ENCODE assay signal across 12 mouse cellular contexts in genomic region chr5:122053587-122053986, GRCm38 (mm10). TPM values are rescaled to one million over a fixed set of nuclear protein-coding genes. Genes with fewer than 3 reads are reported as not detected.
DNase-seq lines count a peak whose midpoint lies in the region; ATAC-seq and TF ChIP-seq lines count a peak whose summit lies in the region.
"Had no signal": no experiment of that assay in that cellular context is flagged by ENCODE, and none has a peak within 500 bp of the region (broad histone marks: within the 10 kb centered on the region; RNA-seq: fewer than 3 reads in every experiment).

No protein-coding gene starts in this region.

- peaks cover 19% of the 10 kb centered on the region for H3K4me1 ChIP-seq in testis, adult 2 months (ENCODE audit: control insufficient read depth, insufficient read depth, low read length)
- H3K4me1 ChIP-seq in limb, embryonic 15.5 days: peaks cover 25% of the 10 kb centered on the region
- H3K4me1 ChIP-seq in neural tube, embryonic 15.5 days: peaks cover 49% of the 10 kb centered on the region

- no peak for TF ChIP-seq CTCF in testis, adult 2 months (IDR thresholded peaks at IDR 0.05; ENCODE audit: control insufficient read depth, insufficient read depth, insufficient replicate concordance, low read depth, low read length)

- no peak overlapping the region for H3K27ac ChIP-seq in testis, adult 2 months (ENCODE audit: control insufficient read depth, insufficient read depth, low read depth, low read length)
- H3K27ac ChIP-seq in limb, embryonic 15.5 days: no peak overlapping the region
- H3K27ac ChIP-seq in neural tube, embryonic 15.5 days (replicated peaks): peak overlapping the region; percentile 65
- H3K27ac ChIP-seq: embryonic facial prominence, embryonic 15.5 days had no signal

- H3K36me3 ChIP-seq in testis, adult 2 months (ENCODE audit: control insufficient read depth, insufficient read depth, low read length): no peaks in the 10 kb centered on the region
- H3K36me3 ChIP-seq in limb, embryonic 15.5 days: no peaks in the 10 kb centered on the region
- H3K36me3 ChIP-seq in neural tube, embryonic 15.5 days: no peaks in the 10 kb centered on the region
- H3K36me3 ChIP-seq: embryonic facial prominence, embryonic 15.5 days; G1E had no signal

- peak; percentile 38 for DNase-seq in cerebellum, adult 11-12 months
- no peak for DNase-seq in cerebellum, adult 8-10 months
- no peak for DNase-seq in testis, postnatal 10 days (ENCODE audit: low spot score)
- no peak for DNase-seq in B cell, adult 2 months
- no peak for DNase-seq in urinary bladder, adult 2 months (ENCODE audit: low spot score)
- DNase-seq: kidney, postnatal 36 days; lung, adult 2 months had no signal

- H3K4me2 ChIP-seq in limb, embryonic 15.5 days: peak overlapping the region; percentile 12; the same call in 1 of the 2 replicates
- peak overlapping the region; percentile 33 for H3K4me2 ChIP-seq in neural tube, embryonic 15.5 days
- H3K4me2 ChIP-seq: embryonic facial prominence, embryonic 15.5 days had no signal

- no peaks in the 10 kb centered on the region for H3K9me3 ChIP-seq in limb, embryonic 15.5 days
- H3K9me3 ChIP-seq in neural tube, embryonic 15.5 days (replicated peaks): no peaks in the 10 kb centered on the region
- H3K9me3 ChIP-seq: embryonic facial prominence, embryonic 15.5 days had no signal

- ATAC-seq in limb, embryonic 15.5 days (ENCODE audit: insufficient number of reproducible peaks, low FRiP score, low TSS enrichment, low read depth): no peak
- ATAC-seq in neural tube, embryonic 15.5 days (ENCODE audit: low FRiP score): no peak

- no peak for TF ChIP-seq POLR2A in testis, adult 2 months (IDR thresholded peaks at IDR 0.05; ENCODE audit: control insufficient read depth, low read depth, low read length)

- WGBS in limb, embryonic 15.5 days: 13% methylated on average over 15 of the region's 15 CpGs
- 9% methylated on average over 15 of the region's 15 CpGs for WGBS in neural tube, embryonic 15.5 days

- no peaks in the 10 kb centered on the region for H3K27me3 ChIP-seq in testis, adult 2 months (ENCODE audit: control insufficient read depth, insufficient read depth, low read length)
- H3K27me3 ChIP-seq in limb, embryonic 15.5 days: peaks cover 56% of the 10 kb centered on the region
- H3K27me3 ChIP-seq in neural tube, embryonic 15.5 days (replicated peaks): no peaks in the 10 kb centered on the region

- H3K4me3 ChIP-seq in testis, adult 2 months (ENCODE audit: control insufficient read depth, low read depth, low read length): peak overlapping the region; percentile 81
- no peak overlapping the region for H3K4me3 ChIP-seq in limb, embryonic 15.5 days
- no peak overlapping the region for H3K4me3 ChIP-seq in neural tube, embryonic 15.5 days (replicated peaks)
- H3K4me3 ChIP-seq: embryonic facial prominence, embryonic 15.5 days had no signal

- no peak overlapping the region for H3K9ac ChIP-seq in limb, embryonic 15.5 days
- H3K9ac ChIP-seq in neural tube, embryonic 15.5 days (replicated peaks): no peak overlapping the region
- H3K9ac ChIP-seq: embryonic facial prominence, embryonic 15.5 days had no signal

RNA-seq across cellular contexts. Expression of gene Cux2, which starts 3.7 kb away (rescaled TPM):
- polyA plus RNA-seq in testis, adult 2 months (2012; rRNA removed): 7.5 and 9.1 TPM in 2 replicates
- 2.0 and 2.5 TPM in 2 replicates for polyA plus RNA-seq in limb, embryonic 15.5 days (2015; fragmentation: Nextera tagmentation; extraction: Ambion mirVana)
- polyA plus RNA-seq in neural tube, embryonic 15.5 days (2015; fragmentation: Nextera tagmentation; extraction: Ambion mirVana): 18.0 and 19.9 TPM in 2 replicates
- 4.7 and 5.1 TPM in 2 replicates for polyA plus RNA-seq in urinary bladder, adult 2 months (2012; rRNA removed)
- polyA plus RNA-seq: G1E had no signal

RNA-seq across cellular contexts. Expression of gene Myl2, which starts 47.2 kb away (rescaled TPM):
- 1.4 and 1.5 TPM in 2 replicates for polyA plus RNA-seq in testis, adult 2 months (2012; rRNA removed)
- polyA plus RNA-seq in limb, embryonic 15.5 days (2015; fragmentation: Nextera tagmentation; extraction: Ambion mirVana): 6.5 and 27.8 TPM in 2 replicates
- 1.8 and 4.7 TPM in 2 replicates for polyA plus RNA-seq in neural tube, embryonic 15.5 days (2015; fragmentation: Nextera tagmentation; extraction: Ambion mirVana)
- polyA plus RNA-seq in urinary bladder, adult 2 months (2012; rRNA removed): not detected in 2 replicates
- polyA plus RNA-seq: G1E had no signal
